17 mouse cellular contexts compared by ENCODE assay signal in genomic region chr10:37177071-37177470, GRCm38 (mm10).
"Had no signal": no experiment of that assay in that cellular context is flagged by ENCODE, and none has a peak within 500 bp of the region (broad histone marks: within the 10 kb centered on the region; RNA-seq: fewer than 3 reads in every experiment).

No protein-coding gene starts in this region.

- H3K27ac ChIP-seq: neural tube, embryonic 12.5 days; neural tube, embryonic 13.5 days; neural tube, embryonic 15.5 days; stomach, embryonic 15.5 days; stomach, postnatal 0 days had no signal

- H3K9ac ChIP-seq: neural tube, embryonic 12.5 days; neural tube, embryonic 13.5 days; neural tube, embryonic 15.5 days; stomach, embryonic 15.5 days had no signal

- DNase-seq: retina, postnatal 1 day; right cerebral cortex, adult 18-20 months; right cerebral cortex, postnatal 14 days; right cerebral cortex, postnatal 25 days; right cerebral cortex, postnatal 4 days; spleen, adult 18-20 months; thymus, adult 18-20 months; thymus, adult 2 months; thymus, postnatal 14 days; thymus, postnatal 25 days; thymus, postnatal 36 days; thymus, postnatal 4 days had no signal

- H3K4me2 ChIP-seq: neural tube, embryonic 12.5 days; neural tube, embryonic 13.5 days; neural tube, embryonic 15.5 days; stomach, embryonic 15.5 days had no signal

- H3K9me3 ChIP-seq: neural tube, embryonic 12.5 days; neural tube, embryonic 15.5 days; stomach, embryonic 15.5 days had no signal

- H3K27me3 ChIP-seq: neural tube, embryonic 12.5 days; neural tube, embryonic 13.5 days; neural tube, embryonic 15.5 days; stomach, embryonic 15.5 days had no signal

- H3K4me1 ChIP-seq: neural tube, embryonic 12.5 days; stomach, embryonic 15.5 days had no signal

- H3K4me3 ChIP-seq: neural tube, embryonic 12.5 days; neural tube, embryonic 13.5 days; neural tube, embryonic 15.5 days; stomach, embryonic 15.5 days had no signal

- H3K36me3 ChIP-seq: neural tube, embryonic 12.5 days; neural tube, embryonic 13.5 days; neural tube, embryonic 15.5 days; stomach, embryonic 15.5 days had no signal
